Mouse (Mus musculus) thymus, adult 2 months (tissue): ENCODE data around the gene 2810004N23Rik.

Experiments
- CTCF ChIP-seq: fragments of 200-500 bp; IDR thresholded peaks from 2 replicates; pipeline ENCODE4 v1.5.1; 2012; ENCODE audit warnings: mild to moderate bottlenecking, control low read depth, low read length, moderate library complexity, borderline replicate concordance; ENCODE audit not compliant: control insufficient read depth, poor library complexity, insufficient read depth; ENCODE audit errors: extremely low read depth
- POLR2A ChIP-seq: fragments of 200-500 bp; IDR thresholded peaks from 2 replicates; pipeline ENCODE4 v1.6.1; 2012; ENCODE audit warnings: mild to moderate bottlenecking, low read length, control low read depth, moderate library complexity; ENCODE audit not compliant: control insufficient read depth, poor library complexity, insufficient read depth; ENCODE audit errors: extremely low read depth

DNA sequence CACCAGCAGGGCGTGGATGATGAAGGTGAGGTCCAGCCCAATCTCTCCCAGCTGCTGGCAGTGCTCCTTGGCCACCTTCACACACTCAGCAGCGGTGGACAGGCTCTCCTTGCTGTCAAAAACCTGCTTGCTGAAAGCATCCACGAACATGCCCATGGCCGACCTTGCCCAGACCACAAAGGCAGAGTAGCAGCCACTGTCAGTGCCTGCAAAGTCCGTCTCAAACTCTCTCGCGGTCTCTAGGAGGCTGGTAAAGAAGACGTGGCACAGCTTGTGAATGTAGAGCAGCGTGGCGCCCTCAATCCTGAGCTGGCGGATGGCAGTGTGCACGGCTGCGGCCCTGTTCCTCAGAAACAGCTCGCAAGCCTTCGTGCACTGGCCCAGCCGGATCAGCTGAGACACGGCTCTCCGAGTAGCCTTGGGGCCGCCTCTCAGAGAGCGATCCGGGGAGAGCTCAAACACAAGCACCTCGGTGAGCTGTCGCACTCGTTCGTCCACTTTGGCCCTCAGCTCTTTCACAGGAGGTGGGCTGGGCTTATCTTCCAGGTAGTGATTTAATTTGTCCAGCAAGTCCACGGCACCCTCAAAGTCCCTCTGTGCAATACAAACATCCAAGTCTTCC lies 33.2 kb upstream of the 2810004N23Rik start:
- TF ChIP-seq POLR2A = no peak
- no peak for TF ChIP-seq CTCF
